Mouse (Mus musculus) forebrain, embryonic 12.5 days (tissue): Measurements from ENCODE around the gene Stn1. TPM values are rescaled to one million over a fixed set of nuclear protein-coding genes. Genes with fewer than 3 reads are reported as not detected.
A peak's percentile ranks its signal among the peaks of the same experiment; 100 is the strongest.

Source experiments
- ATAC-seq: fragments of 200-750 bp; cut with Nextera tagmentation; 2 replicates; pipeline ENCODE4 v1.8.0; 2017; ENCODE audit warnings: moderate TSS enrichment; ENCODE audit not compliant: low FRiP score
- H3K27ac ChIP-seq: fragments of 300-500 bp; sonication (generic); 2 replicates; pipeline ENCODE4 v1.5.1; 2016; ENCODE audit warnings: mild to moderate bottlenecking
- H3K27me3 ChIP-seq: fragments of 300-500 bp; sonication (generic); 2 replicates; pipeline ENCODE4 v1.6.1; 2016; ENCODE audit warnings: mild to moderate bottlenecking
- H3K36me3 ChIP-seq: fragments of 300-500 bp; sonication (generic); replicated peaks from 2 replicates; pipeline ENCODE4 v1.6.1; 2016; ENCODE audit warnings: mild to moderate bottlenecking
- H3K4me1 ChIP-seq: fragments of 300-500 bp; sonication (generic); 2 replicates; pipeline ENCODE4 v1.6.1; 2016
- H3K4me2 ChIP-seq: fragments of 300-500 bp; sonication (generic); 2 replicates; pipeline ENCODE4 v1.6.1; 2016; ENCODE audit warnings: mild to moderate bottlenecking, moderate library complexity
- H3K4me3 ChIP-seq: fragments of 300-500 bp; sonication (generic); replicated peaks from 2 replicates; pipeline ENCODE4 v1.5.1; 2016; ENCODE audit warnings: mild to moderate bottlenecking
- H3K9ac ChIP-seq: fragments of 300-500 bp; sonication (generic); 2 replicates; pipeline ENCODE4 v1.6.1; 2016; ENCODE audit warnings: mild to moderate bottlenecking
- H3K9me3 ChIP-seq: fragments of 300-500 bp; sonication (generic); 2 replicates; pipeline ENCODE4 v1.6.1; 2016
- WGBS: fragments of 180-500 bp; shearing (Covaris S2); methylation state at CpG from one replicate; pipeline ENCODE4 v1.1.7; 2016; 5-methylcytosine and 5-hydroxymethylcytosine counted together
- polyA plus RNA-seq: library from polyadenylated mRNA; unstranded; fragments of >200 nt; fragmentation: Nextera tagmentation; extraction: Ambion mirVana; gene quantifications from 2 replicates; pipeline ENCODE4 v1.2.1, GENCODE M21; 2016

Stn1 gene
- polyA plus RNA-seq, 1 experiment from 2014 or later = 45.3 TPM

DNA sequence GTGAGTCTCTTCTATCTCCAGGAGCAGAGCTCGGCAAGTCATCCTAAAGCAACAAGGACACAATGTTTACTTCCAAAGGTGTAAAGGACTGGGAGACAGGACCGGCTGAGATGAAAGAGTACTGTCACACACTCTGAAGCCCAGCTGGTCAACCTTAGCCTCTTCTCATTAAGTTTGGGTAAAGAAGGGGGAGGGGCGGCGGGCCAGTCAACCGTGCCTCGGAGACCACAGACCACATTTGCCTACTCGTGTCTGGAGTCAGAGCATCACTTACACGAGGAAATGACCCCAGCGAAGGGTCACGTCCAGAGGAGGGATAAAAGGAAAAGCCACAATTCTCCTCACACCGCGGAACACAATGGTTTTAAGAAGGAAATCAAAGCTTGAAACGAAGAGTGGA, 74.1 kb downstream of the Stn1 start:
- Histone ChIP-seq H3K36me3 (no peaks in the 10 kb centered on the region; the same call in 1 of the 2 replicates), H3K4me2 (peak overlapping the region; percentile 85), H3K27ac (no peak overlapping the region), H3K9ac (peak overlapping the region; percentile 80), H3K4me3 (peak overlapping the region; percentile 78), H3K4me1 (peaks cover 40% of the 10 kb centered on the region), H3K9me3 (0 out of 2 replicates have a peak, but pooled peaks cover 4% of the 10 kb centered on the region), H3K27me3 (peaks cover 6% of the 10 kb centered on the region; the same call in 1 of the 2 replicates)
- no peak; the same call in 1 of the 2 replicates for ATAC-seq
- WGBS = 1% methylated on average over 13 of the region's 13 CpGs

- peak overlapping the region; percentile 78 for H3K4me3 ChIP-seq
- no peak for ATAC-seq
- H3K36me3 ChIP-seq = no peaks in the 10 kb centered on the region; the same call in 1 of the 2 replicates
- peaks cover 6% of the 10 kb centered on the region; the same call in 1 of the 2 replicates for H3K27me3 ChIP-seq
- H3K27ac ChIP-seq = no peak overlapping the region
- H3K4me2 ChIP-seq = peak overlapping the region; percentile 85
- H3K9ac ChIP-seq = peak overlapping the region; percentile 80
- H3K9me3 ChIP-seq = 0 out of 2 replicates have a peak, but pooled peaks cover 4% of the 10 kb centered on the region
- H3K4me1 ChIP-seq = peaks cover 45% of the 10 kb centered on the region
- WGBS = 16% methylated on average over 6 of the region's 6 CpGs
Observed at GRCm38 (mm10) chr19:47462725-47463124, 74.6 kb downstream of the Stn1 start.

DNA sequence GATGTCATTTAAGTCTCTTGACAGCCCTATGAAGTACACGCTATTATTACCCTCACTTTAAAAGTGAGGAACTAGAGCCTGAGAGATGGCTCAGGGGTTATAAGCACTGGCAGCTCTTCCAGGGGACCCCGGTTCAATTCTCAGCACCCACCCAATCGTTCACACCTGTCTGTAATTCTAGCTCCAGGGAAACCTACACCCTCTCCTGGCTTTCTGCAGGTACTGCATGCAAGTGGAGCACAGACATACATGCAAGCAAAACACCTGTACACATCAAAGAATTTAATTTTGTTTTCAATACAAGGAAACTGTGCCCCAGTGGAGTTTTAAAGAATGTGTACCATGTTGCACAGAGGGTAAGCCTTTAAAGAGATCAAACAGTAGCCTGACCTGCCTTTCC, 75.5 kb downstream of the Stn1 start:
- H3K27me3 ChIP-seq = peaks cover 6% of the 10 kb centered on the region; the same call in 1 of the 2 replicates
- 93% methylated on average over 3 of the region's 3 CpGs for WGBS
- no peak overlapping the region for H3K27ac ChIP-seq
- no peak overlapping the region for H3K4me2 ChIP-seq
- 0 out of 2 replicates have a peak, but pooled peaks cover 4% of the 10 kb centered on the region for H3K9me3 ChIP-seq
- peaks cover 49% of the 10 kb centered on the region for H3K4me1 ChIP-seq
- H3K36me3 ChIP-seq = no peaks in the 10 kb centered on the region; the same call in 1 of the 2 replicates
- no peak overlapping the region for H3K4me3 ChIP-seq
- H3K9ac ChIP-seq = no peak overlapping the region
- ATAC-seq = no peak

GRCm38 (mm10) chr19:47461386-47461785, 75.9 kb downstream of the Stn1 start:
- 85% methylated on average over 9 of the region's 9 CpGs for WGBS
- H3K9ac ChIP-seq = no peak overlapping the region
- H3K4me1 ChIP-seq = peaks cover 53% of the 10 kb centered on the region
- H3K27me3 ChIP-seq = peaks cover 6% of the 10 kb centered on the region; the same call in 1 of the 2 replicates
- no peak overlapping the region for H3K27ac ChIP-seq
- 0 out of 2 replicates have a peak, but pooled peaks cover 4% of the 10 kb centered on the region for H3K9me3 ChIP-seq
- ATAC-seq = no peak
- no peaks in the 10 kb centered on the region; the same call in 1 of the 2 replicates for H3K36me3 ChIP-seq
- no peak overlapping the region for H3K4me3 ChIP-seq
- H3K4me2 ChIP-seq = no peak overlapping the region

- Histone ChIP-seq H3K4me3 (no peak overlapping the region), H3K4me2 (no peak overlapping the region)
- ATAC-seq = no peak
Observed at GRCm38 (mm10) chr19:47460120-47460960, 77.0 kb downstream of the Stn1 start.

DNA sequence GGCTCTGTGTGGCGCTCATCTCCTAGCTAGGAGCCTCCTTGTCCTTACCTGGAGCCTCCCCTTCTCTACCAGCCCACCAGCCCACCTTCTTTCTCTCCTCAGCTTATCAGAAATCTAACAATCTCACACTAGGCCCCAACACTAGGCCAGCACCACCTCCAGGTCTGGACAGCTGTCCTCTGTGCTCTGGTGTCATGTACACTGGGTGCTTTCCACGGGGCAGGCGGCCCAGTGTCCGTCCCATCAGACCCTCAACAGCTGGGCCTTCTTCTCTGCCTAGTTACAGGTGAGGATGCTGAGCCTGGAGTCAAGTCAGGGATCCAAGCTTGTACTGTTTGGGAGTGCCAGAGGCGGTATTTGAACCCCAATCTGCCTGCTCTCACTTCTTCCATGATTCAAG, 78.1 kb downstream of the Stn1 start:
- Histone ChIP-seq H3K4me1 (peaks cover 56% of the 10 kb centered on the region), H3K4me2 (no peak overlapping the region), H3K27me3 (no peaks in the 10 kb centered on the region), H3K36me3 (no peaks in the 10 kb centered on the region; the same call in 1 of the 2 replicates), H3K9ac (no peak overlapping the region), H3K9me3 (0 out of 2 replicates have a peak, but pooled peaks cover 4% of the 10 kb centered on the region), H3K4me3 (no peak overlapping the region), H3K27ac (no peak overlapping the region)
- no peak for ATAC-seq
- 86% methylated on average over 5 of the region's 5 CpGs for whole genome bisulfite sequencing

More at GRCm38 (mm10) chr19:47460120-47460960, 77.0 kb downstream of the Stn1 start:
- Histone ChIP-seq H3K9ac (0 out of 2 replicates have a peak overlapping the region, but pooled peaks have one; percentile 12), H3K9me3 (0 out of 2 replicates have a peak, but pooled peaks cover 4% of the 10 kb centered on the region), H3K4me1 (peaks cover 56% of the 10 kb centered on the region), H3K36me3 (no peaks in the 10 kb centered on the region; the same call in 1 of the 2 replicates), H3K27ac (no peak overlapping the region), H3K27me3 (no peaks in the 10 kb centered on the region)
- 73% methylated on average over 19 of the region's 19 CpGs for WGBS

GRCm38 (mm10) chr19:47458504-47459161, 78.7 kb downstream of the Stn1 start:
- no peak overlapping the region for H3K27ac ChIP-seq
- H3K4me3 ChIP-seq = no peak overlapping the region
- ATAC-seq = no peak
- no peak overlapping the region for H3K4me2 ChIP-seq
- H3K9ac ChIP-seq = no peak overlapping the region
- peaks cover 59% of the 10 kb centered on the region for H3K4me1 ChIP-seq
- H3K27me3 ChIP-seq = no peaks in the 10 kb centered on the region
- 0 out of 2 replicates have a peak, but pooled peaks cover 4% of the 10 kb centered on the region for H3K9me3 ChIP-seq
- no peaks in the 10 kb centered on the region; the same call in 1 of the 2 replicates for H3K36me3 ChIP-seq
- WGBS = 74% methylated on average over 17 of the region's 17 CpGs

GRCm38 (mm10) chr19:47457711-47458503, 79.4 kb downstream of the Stn1 start:
- Histone ChIP-seq H3K36me3 (no peaks in the 10 kb centered on the region; the same call in 1 of the 2 replicates), H3K4me2 (no peak overlapping the region), H3K27me3 (no peaks in the 10 kb centered on the region), H3K4me3 (no peak overlapping the region), H3K9ac (no peak overlapping the region), H3K27ac (no peak overlapping the region), H3K4me1 (peaks cover 55% of the 10 kb centered on the region), H3K9me3 (0 out of 2 replicates have a peak, but pooled peaks cover 4% of the 10 kb centered on the region)
- WGBS = 69% methylated on average over 13 of the region's 13 CpGs
- no peak for ATAC-seq

DNA sequence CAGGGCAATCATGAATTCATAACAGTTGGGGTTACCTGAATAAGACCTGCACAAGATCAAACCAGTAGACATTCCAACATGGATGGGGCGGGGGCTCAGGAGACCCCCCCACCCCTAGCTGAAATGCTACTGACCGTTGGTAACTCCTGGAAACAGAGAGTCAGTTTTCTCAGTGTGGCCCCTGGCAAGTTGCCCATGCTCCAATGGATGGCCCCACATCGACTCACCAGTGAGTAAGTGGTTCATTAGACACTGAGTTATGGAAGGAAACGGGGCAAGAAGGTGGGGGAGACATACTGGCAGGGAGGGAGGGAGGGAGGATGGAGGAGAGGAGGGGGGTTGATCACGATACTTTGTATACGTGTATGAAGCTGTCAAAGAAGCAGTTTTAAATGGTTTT, 81.3 kb downstream of the Stn1 start:
- no peak overlapping the region for H3K4me2 ChIP-seq
- H3K27me3 ChIP-seq = no peaks in the 10 kb centered on the region
- H3K4me1 ChIP-seq = peaks cover 50% of the 10 kb centered on the region
- H3K9me3 ChIP-seq = no peaks in the 10 kb centered on the region
- H3K4me3 ChIP-seq = no peak overlapping the region
- WGBS = 71% methylated on average over 6 of the region's 6 CpGs
- H3K36me3 ChIP-seq = no peaks in the 10 kb centered on the region
- H3K27ac ChIP-seq = no peak overlapping the region
- H3K9ac ChIP-seq = no peak overlapping the region
- ATAC-seq = no peak

- Histone ChIP-seq H3K27ac (no peak overlapping the region), H3K9me3 (no peaks in the 10 kb centered on the region), H3K4me3 (no peak overlapping the region), H3K27me3 (no peaks in the 10 kb centered on the region), H3K4me1 (peaks cover 53% of the 10 kb centered on the region), H3K36me3 (no peaks in the 10 kb centered on the region), H3K4me2 (no peak overlapping the region), H3K9ac (no peak overlapping the region)
- ATAC-seq = no peak
- 88% methylated on average over 15 of the region's 15 CpGs for WGBS
Observed at GRCm38 (mm10) chr19:47455001-47455755, 82.1 kb downstream of the Stn1 start.
